Mouse (Mus musculus): Measurements from ENCODE around the gene Rgs9.

GRCm38 (mm10) chr11:109329331-109329730 is 31.4 kb upstream of the Rgs9 start:
- TF ChIP-seq CTCF (conservative IDR thresholded peaks at IDR 0.05; ENCODE audit: insufficient read depth, insufficient read length, low read depth, low read length) (no peak), POLR2A (IDR thresholded peaks at IDR 0.05; ENCODE audit: low read depth, low read length) (no peak)
